Mouse (Mus musculus): Measurements from ENCODE around the gene Schip1. TPM values are rescaled to one million over a fixed set of nuclear protein-coding genes. Genes with fewer than 3 reads are reported as not detected.

Schip1 gene
- total and polyA plus RNA-seq, 2 experiments from 2014 or later, result 108 to 157 TPM

DNA sequence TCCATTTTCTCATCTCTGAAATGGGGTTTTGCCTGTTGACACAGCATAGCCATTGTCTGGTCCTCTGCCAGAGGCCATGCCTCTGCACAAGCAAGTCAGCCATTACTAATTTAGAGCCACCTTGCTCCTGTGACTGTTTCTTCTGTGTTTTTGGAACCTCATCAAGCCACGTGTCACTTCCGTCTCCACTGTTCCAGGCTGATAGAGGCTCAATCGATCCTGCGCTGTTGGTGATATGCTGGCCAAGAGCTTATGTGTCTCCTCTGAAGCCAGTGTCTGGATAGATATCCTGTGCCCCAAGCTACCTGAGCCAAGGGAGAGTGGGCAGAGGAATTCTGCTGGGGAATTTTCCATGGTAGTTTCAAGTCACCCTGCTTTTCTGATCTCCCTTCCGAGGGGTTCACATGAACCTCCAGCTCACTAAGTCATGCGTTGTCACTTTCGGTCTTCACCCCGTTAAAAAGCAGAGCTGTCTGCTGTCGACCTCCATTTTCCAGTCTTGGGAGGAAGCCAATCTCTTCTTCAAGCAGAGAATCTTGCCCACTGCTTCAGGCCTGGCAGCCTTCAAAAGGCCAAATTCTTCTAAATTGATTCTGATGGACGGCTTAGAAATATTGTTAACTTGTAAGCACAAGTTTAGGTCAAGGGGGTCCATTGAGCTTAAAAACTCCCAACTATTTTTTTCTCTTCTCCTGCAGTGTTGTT, 511.2 kb downstream of the Schip1 start:
- no peaks in the 10 kb centered on the region for H3K9me3 ChIP-seq (ENCODE audit: low read length)
- H3K27me3 ChIP-seq (ENCODE audit: insufficient read depth, low read length), result no peaks in the 10 kb centered on the region
- DNase-seq (ENCODE audit: low spot score), result no peak
- H3K4me2 ChIP-seq (ENCODE audit: low read depth, low read length, poor library complexity, severe bottlenecking), result peak overlapping the region; percentile 54
- 49% methylated on average over 10 of the region's 10 CpGs for WGBS
- 0 out of 2 replicates have a peak overlapping the region, but pooled peaks have one; percentile 29 for H3K9ac ChIP-seq (replicated peaks; ENCODE audit: low read length, poor library complexity, severe bottlenecking)
- TF ChIP-seq CTCF (IDR thresholded peaks at IDR 0.05), result no peak
- H3K36me3 ChIP-seq (ENCODE audit: insufficient read depth, low read length), result no peaks in the 10 kb centered on the region
- no peak overlapping the region for H3K4me3 ChIP-seq (ENCODE audit: low read depth, low read length)
- no peak for ATAC-seq (ENCODE audit: low FRiP score)
- peaks cover 19% of the 10 kb centered on the region for H3K4me1 ChIP-seq (ENCODE audit: insufficient read depth, low read length)
- 0 out of 2 replicates have a peak overlapping the region, but pooled peaks have one; percentile 12 for H3K27ac ChIP-seq (ENCODE audit: low read depth, low read length)

- Histone ChIP-seq H3K9me3 (ENCODE audit: low read length) (no peaks in the 10 kb centered on the region), H3K27ac (ENCODE audit: low read depth, low read length) (peak overlapping the region; percentile 12; the same call in 1 of the 2 replicates), H3K27me3 (ENCODE audit: insufficient read depth, low read length) (no peaks in the 10 kb centered on the region), H3K36me3 (ENCODE audit: insufficient read depth, low read length) (no peaks in the 10 kb centered on the region), H3K4me1 (ENCODE audit: insufficient read depth, low read length) (peaks cover 19% of the 10 kb centered on the region), H3K4me2 (ENCODE audit: low read depth, low read length, poor library complexity, severe bottlenecking) (peak overlapping the region; percentile 54), H3K9ac (replicated peaks; ENCODE audit: low read length, poor library complexity, severe bottlenecking) (0 out of 2 replicates have a peak overlapping the region, but pooled peaks have one; percentile 29), H3K4me3 (ENCODE audit: low read depth, low read length) (no peak overlapping the region)
- TF ChIP-seq CTCF (IDR thresholded peaks at IDR 0.05), result no peak
- 11% methylated on average over 7 of the region's 7 CpGs for WGBS
- DNase-seq (ENCODE audit: low spot score) (peak; percentile 79), ATAC-seq (ENCODE audit: low FRiP score) (no peak)
These were observed 511.8 kb downstream of the Schip1 start for GRCm38 (mm10) chr3:68576431-68576830.

DNA sequence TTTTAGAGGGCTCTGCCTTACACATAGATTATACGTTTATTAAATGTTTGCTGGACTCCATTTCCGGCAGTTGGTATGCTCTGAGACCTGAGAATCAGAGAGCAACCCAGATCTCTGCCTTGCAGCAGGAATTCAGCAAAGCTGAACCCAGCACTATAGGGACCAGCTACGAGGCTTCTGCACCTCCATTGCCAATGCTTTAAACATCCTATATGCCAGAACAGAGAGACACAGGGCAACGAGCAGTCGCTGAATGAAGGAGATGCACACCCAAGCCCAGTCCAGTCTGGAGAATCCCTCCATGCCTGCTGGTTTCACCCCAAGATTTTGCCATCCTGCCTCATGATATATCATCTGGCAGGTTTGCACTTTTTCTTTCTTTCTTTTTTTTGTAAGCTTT, 512.3 kb downstream of the Schip1 start:
- H3K9me3 ChIP-seq (ENCODE audit: low read length), result no peaks in the 10 kb centered on the region
- WGBS, result 46% methylated on average over 5 of the region's 5 CpGs
- ATAC-seq (ENCODE audit: low FRiP score), result no peak
- TF ChIP-seq CTCF (IDR thresholded peaks at IDR 0.05), result no peak
- peak overlapping the region; percentile 54; the same call in 1 of the 2 replicates for H3K4me2 ChIP-seq (ENCODE audit: low read depth, low read length, poor library complexity, severe bottlenecking)
- no peak overlapping the region for H3K27ac ChIP-seq (ENCODE audit: low read depth, low read length)
- no peaks in the 10 kb centered on the region for H3K36me3 ChIP-seq (ENCODE audit: insufficient read depth, low read length)
- H3K4me1 ChIP-seq (ENCODE audit: insufficient read depth, low read length), result peaks cover 19% of the 10 kb centered on the region
- no peak overlapping the region for H3K9ac ChIP-seq (replicated peaks; ENCODE audit: low read length, poor library complexity, severe bottlenecking)
- H3K4me3 ChIP-seq (ENCODE audit: low read depth, low read length), result no peak overlapping the region
- no peaks in the 10 kb centered on the region for H3K27me3 ChIP-seq (ENCODE audit: insufficient read depth, low read length)
- no peak for DNase-seq (ENCODE audit: low spot score)

DNA sequence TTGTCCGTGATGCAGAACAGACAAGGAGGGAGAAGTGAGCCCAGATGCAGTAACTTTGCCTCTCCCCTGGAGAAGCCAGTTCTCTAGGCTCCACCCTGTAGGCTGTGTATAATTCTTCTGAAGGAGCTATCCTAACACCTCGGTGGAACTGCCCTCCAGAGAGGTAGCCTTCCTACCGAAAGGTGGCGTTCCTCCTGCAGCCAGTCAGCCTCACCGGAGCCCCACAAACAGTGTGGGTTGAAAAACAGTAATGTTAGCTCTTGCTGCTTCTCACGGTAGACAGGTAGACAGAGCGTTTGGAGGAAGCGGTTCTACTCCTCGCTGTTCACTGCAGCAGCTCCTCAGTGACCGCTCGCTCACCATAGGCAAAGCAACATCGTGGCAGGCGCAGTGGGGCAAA, 517.0 kb downstream of the Schip1 start:
- 71% methylated on average over 13 of the region's 13 CpGs for WGBS
- Histone ChIP-seq H3K27me3 (ENCODE audit: insufficient read depth, low read length) (no peaks in the 10 kb centered on the region), H3K4me1 (ENCODE audit: insufficient read depth, low read length) (peaks cover 3% of the 10 kb centered on the region; the same call in 1 of the 2 replicates)

GRCm38 (mm10) chr3:68582103-68582740, 517.6 kb downstream of the Schip1 start:
- Histone ChIP-seq H3K9ac (replicated peaks; ENCODE audit: low read length, poor library complexity, severe bottlenecking) (no peak overlapping the region), H3K27me3 (ENCODE audit: insufficient read depth, low read length) (no peaks in the 10 kb centered on the region), H3K4me2 (ENCODE audit: low read depth, low read length, poor library complexity, severe bottlenecking) (0 out of 2 replicates have a peak overlapping the region, but pooled peaks have one; percentile 21), H3K4me3 (ENCODE audit: low read depth, low read length) (no peak overlapping the region), H3K36me3 (ENCODE audit: insufficient read depth, low read length) (no peaks in the 10 kb centered on the region), H3K4me1 (ENCODE audit: insufficient read depth, low read length) (no peaks in the 10 kb centered on the region), H3K27ac (ENCODE audit: low read depth, low read length) (no peak overlapping the region), H3K9me3 (ENCODE audit: low read length) (no peaks in the 10 kb centered on the region)
- no peak; the same call in 1 of the 2 replicates for ATAC-seq (ENCODE audit: low FRiP score)
- no peak for DNase-seq (ENCODE audit: low spot score)
- peak; percentile 54 for TF ChIP-seq CTCF (IDR thresholded peaks at IDR 0.05)
- 69% methylated on average over 12 of the region's 12 CpGs for WGBS

More for the DNA sequence above, 517.0 kb downstream of the Schip1 start:
- no peak for ATAC-seq (ENCODE audit: low FRiP score)
- Histone ChIP-seq H3K4me2 (ENCODE audit: low read depth, low read length, poor library complexity, severe bottlenecking) (no peak overlapping the region), H3K9ac (replicated peaks; ENCODE audit: low read length, poor library complexity, severe bottlenecking) (no peak overlapping the region), H3K27ac (ENCODE audit: low read depth, low read length) (no peak overlapping the region), H3K4me3 (ENCODE audit: low read depth, low read length) (no peak overlapping the region), H3K9me3 (ENCODE audit: low read length) (no peaks in the 10 kb centered on the region), H3K36me3 (ENCODE audit: insufficient read depth, low read length) (no peaks in the 10 kb centered on the region)
- DNase-seq (ENCODE audit: low spot score), result no peak
- no peak for TF ChIP-seq CTCF (IDR thresholded peaks at IDR 0.05)
